Mouse (Mus musculus) spleen, adult 2 months (tissue): ENCODE measurements at regions not wholly inside any gene's neighbourhood (a gene's known extent, or its start where the extent isn't known, plus 50 kb on each side); places are given as distances from the start of the nearest gene placed in this dataset.

Experiments used
- DNase-seq, 2 experiments: peaks; one replicate each; pipeline versions ENCODE4 v3.0.0 to v3.0.0-alpha.2; 2012 to 2021; ENCODE audit warnings: low spot score in 2 of 2, low read depth in 1 of 2
- H3K27ac ChIP-seq: fragments of 200-500 bp; 2 replicates; pipeline ENCODE4 v1.5.1; 2012; ENCODE audit warnings: low read length, inconsistent platforms; ENCODE audit not compliant: insufficient read depth
- H3K27me3 ChIP-seq: fragments of 200-500 bp; 2 replicates; pipeline ENCODE4 v1.6.1; 2012; ENCODE audit warnings: mild to moderate bottlenecking, moderate library complexity, low read length, inconsistent platforms; ENCODE audit not compliant: control insufficient read depth, insufficient read depth
- H3K36me3 ChIP-seq: fragments of 200-500 bp; 2 replicates; pipeline ENCODE4 v1.6.1; 2012; ENCODE audit warnings: mild to moderate bottlenecking, low read length, inconsistent platforms; ENCODE audit not compliant: control insufficient read depth, insufficient read depth
- H3K4me1 ChIP-seq: fragments of 200-500 bp; 2 replicates; pipeline ENCODE4 v1.6.1; 2011; ENCODE audit warnings: inconsistent platforms; ENCODE audit not compliant: control insufficient read depth, insufficient read depth, insufficient read length
- H3K4me3 ChIP-seq: fragments of 200-500 bp; 2 replicates; pipeline ENCODE4 v1.5.1; 2011; ENCODE audit warnings: mild to moderate bottlenecking, inconsistent platforms; ENCODE audit not compliant: insufficient read depth, insufficient read length; ENCODE audit errors: extremely low read depth
- CTCF ChIP-seq: fragments of 200-500 bp; IDR thresholded peaks from 2 replicates; pipeline ENCODE4 v1.5.1; 2011; ENCODE audit warnings: mild to moderate bottlenecking, inconsistent platforms; ENCODE audit not compliant: insufficient read depth, insufficient read length, insufficient replicate concordance; ENCODE audit errors: extremely low read depth
- POLR2A ChIP-seq: fragments of 200-500 bp; IDR thresholded peaks from 2 replicates; pipeline ENCODE4 v1.6.1; 2011; ENCODE audit warnings: low read depth, low read length, inconsistent platforms
- WGBS: fragments of 180-500 bp; shearing (Covaris S2); methylation state at CpG from one replicate; pipeline ENCODE4 v1.1.7; 2018; 5-methylcytosine and 5-hydroxymethylcytosine counted together

GRCm38 (mm10) chr5:97831421-97831820 lies 199.4 kb downstream of the Antxr2 start:
- WGBS = 95% methylated on average over 1 of the region's 1 CpGs
- Histone ChIP-seq H3K4me3 (no peak overlapping the region), H3K27ac (no peak overlapping the region), H3K4me1 (no peaks in the 10 kb centered on the region), H3K36me3 (no peaks in the 10 kb centered on the region), H3K27me3 (no peaks in the 10 kb centered on the region)
- TF ChIP-seq CTCF (no peak), POLR2A (no peak)
- no peak for DNase-seq

GRCm38 (mm10) chr5:97817485-97817884 lies 213.4 kb downstream of the Antxr2 start:
- DNase-seq = no peak
- Histone ChIP-seq H3K4me3 (no peak overlapping the region), H3K27ac (no peak overlapping the region), H3K36me3 (no peaks in the 10 kb centered on the region), H3K4me1 (no peaks in the 10 kb centered on the region), H3K27me3 (no peaks in the 10 kb centered on the region)
- TF ChIP-seq POLR2A = no peak
- no peak for TF ChIP-seq CTCF
- 84% methylated on average over 3 of the region's 3 CpGs for WGBS

GRCm38 (mm10) chr5:97815357-97815756 lies 215.5 kb downstream of the Antxr2 start:
- Histone ChIP-seq H3K27ac (no peak overlapping the region), H3K36me3 (no peaks in the 10 kb centered on the region)
- 66% methylated on average over 6 of the region's 6 CpGs for WGBS

GRCm38 (mm10) chr5:97814700-97815099 lies 216.1 kb downstream of the Antxr2 start:
- no peak for DNase-seq
- Histone ChIP-seq H3K4me3 (no peak overlapping the region), H3K27ac (no peak overlapping the region), H3K27me3 (no peaks in the 10 kb centered on the region), H3K4me1 (no peaks in the 10 kb centered on the region), H3K36me3 (no peaks in the 10 kb centered on the region)
- TF ChIP-seq POLR2A (no peak), CTCF (no peak)
- 94% methylated on average over 2 of the region's 2 CpGs for WGBS

More at GRCm38 (mm10) chr5:97815357-97815756, 215.5 kb downstream of the Antxr2 start:
- Histone ChIP-seq H3K27me3 (no peaks in the 10 kb centered on the region), H3K4me3 (no peak overlapping the region), H3K4me1 (no peaks in the 10 kb centered on the region)
- TF ChIP-seq POLR2A (no peak), CTCF (no peak)
- DNase-seq = peak in 1 of 2 experiments; percentile 2

GRCm38 (mm10) chr5:97812611-97813350 lies 218.1 kb downstream of the Antxr2 start:
- WGBS = 100% methylated on average over 1 of the region's 1 CpGs
- no peaks in the 10 kb centered on the region for H3K4me1 ChIP-seq
- no peaks in the 10 kb centered on the region for H3K27me3 ChIP-seq
- H3K27ac ChIP-seq = no peak overlapping the region
- H3K36me3 ChIP-seq = no peaks in the 10 kb centered on the region
- H3K4me3 ChIP-seq = no peak overlapping the region
- DNase-seq = no peak
- no peak for TF ChIP-seq CTCF
- TF ChIP-seq POLR2A = no peak

GRCm38 (mm10) chr5:97809007-97809406 lies 221.8 kb downstream of the Antxr2 start:
- TF ChIP-seq CTCF = no peak
- no peak for TF ChIP-seq POLR2A
- Histone ChIP-seq H3K4me1 (no peaks in the 10 kb centered on the region), H3K27me3 (no peaks in the 10 kb centered on the region), H3K27ac (no peak overlapping the region), H3K36me3 (no peaks in the 10 kb centered on the region), H3K4me3 (no peak overlapping the region)
- no peak for DNase-seq
- 83% methylated on average over 2 of the region's 2 CpGs for WGBS

DNA sequence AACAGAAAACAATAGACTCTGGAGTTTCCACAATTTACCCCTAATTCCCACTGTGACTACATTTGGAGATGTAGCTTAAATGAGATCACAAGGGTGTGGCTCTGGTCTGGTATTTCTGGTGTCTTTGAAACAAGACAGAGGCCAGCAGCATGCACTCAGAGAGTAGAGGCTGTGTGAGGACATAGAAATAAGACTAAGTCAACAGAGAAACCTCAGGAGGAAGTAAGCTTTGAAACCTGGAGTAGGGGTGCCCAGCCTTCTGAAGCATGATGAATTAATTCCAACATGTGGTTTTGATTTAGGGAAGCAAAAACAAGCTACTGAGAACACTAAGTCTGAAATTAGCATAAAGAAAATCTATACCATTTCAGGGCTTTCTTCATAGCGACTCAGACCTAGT lies 223.7 kb downstream of the Antxr2 start:
- no peaks in the 10 kb centered on the region for H3K4me1 ChIP-seq
- DNase-seq = peak in 1 of 2 experiments; percentile 18
- no peaks in the 10 kb centered on the region for H3K27me3 ChIP-seq
- H3K36me3 ChIP-seq = no peaks in the 10 kb centered on the region
- 0 out of 2 replicates have a peak overlapping the region, but pooled peaks have one; percentile 9 for H3K27ac ChIP-seq
- WGBS = 13% methylated on average over 1 of the region's 1 CpGs
- H3K4me3 ChIP-seq = no peak overlapping the region
- no peak for TF ChIP-seq CTCF
